ENCODE assay signal across 9 mouse cellular contexts in the genomic region with DNA sequence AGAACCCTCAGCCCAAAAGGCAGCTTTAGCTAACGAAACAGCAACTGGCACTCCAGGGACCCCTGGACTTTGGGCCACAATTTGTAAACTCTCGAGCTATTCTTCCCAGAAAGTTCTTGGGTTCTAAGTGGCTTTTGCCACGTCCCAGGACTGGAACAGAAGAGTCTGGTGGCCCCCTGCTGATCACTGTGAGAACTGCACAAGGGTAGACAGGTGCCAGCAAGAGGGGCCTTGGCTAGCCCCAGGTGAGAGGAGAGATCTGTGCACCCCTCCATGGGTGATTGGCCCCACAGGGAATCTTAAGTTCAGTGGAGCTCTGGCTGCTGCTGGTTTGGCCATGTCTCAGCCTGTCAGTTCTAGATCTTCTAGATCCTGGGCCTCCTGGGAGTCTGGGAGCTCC. TPM values are rescaled to one million over a fixed set of nuclear protein-coding genes. Genes with fewer than 3 reads are reported as not detected.
DNase-seq lines count a peak whose midpoint lies in the region; TF ChIP-seq lines count a peak whose summit lies in the region.
"Had no signal": no experiment of that assay in that cellular context is flagged by ENCODE, and none has a peak within 500 bp of the region (broad histone marks: within the 10 kb centered on the region; RNA-seq: fewer than 3 reads in every experiment).

No protein-coding gene starts in this region.

- H3K4me3 ChIP-seq in C2C12 (ENCODE audit: insufficient read depth, poor library complexity, severe bottlenecking) = no peak overlapping the region

- DNase-seq in R1 (ENCODE audit: low read depth, low spot score) = peak; percentile 66
- peak; percentile 83 for DNase-seq in embryo, embryonic 10.5 days (ENCODE audit: low spot score)
- peak; percentile 60 to 79 for DNase-seq in gastrocnemius, postnatal 4 days (ENCODE audit: low spot score in 2 of 2)
- DNase-seq in layer of hippocampus, adult 18-20 months (ENCODE audit: low spot score in 2 of 2) = peak; percentile 55 to 82
- DNase-seq in lung, postnatal 14 days = peak; percentile 86
- DNase-seq in right cerebral cortex, adult 2 months (ENCODE audit: low spot score in 2 of 2) = peak; percentile 77 to 83
- peak; percentile 74 for DNase-seq in urinary bladder, postnatal 25 days (ENCODE audit: low spot score)

- no peaks in the 10 kb centered on the region for H3K79me3 ChIP-seq in C2C12 (ENCODE audit: low read depth)

- H3ac ChIP-seq in C2C12 (ENCODE audit: control insufficient read depth, insufficient read length, low read depth) = no peak overlapping the region

- H3K79me2 ChIP-seq in C2C12 (ENCODE audit: control insufficient read depth, insufficient read depth) = no peaks in the 10 kb centered on the region

- H3K27me3 ChIP-seq in C2C12 (ENCODE audit: control insufficient read depth, insufficient read depth, insufficient read length) = no peaks in the 10 kb centered on the region

- TF ChIP-seq CTCF in C2C12 (IDR thresholded peaks at IDR 0.05; ENCODE audit: control insufficient read depth, insufficient read depth, insufficient read length) = peak; percentile 38

- no peaks in the 10 kb centered on the region for H3K36me3 ChIP-seq in C2C12 (ENCODE audit: control insufficient read depth, insufficient read depth)

TF ChIP-seq in C2C12, 6 proteins besides CTCF, POLR2A, EP300 and RAD21:
- TF ChIP-seq USF1 (IDR thresholded peaks at IDR 0.05; ENCODE audit: low read depth) = no peak
- TF ChIP-seq CEBPB (IDR thresholded peaks at IDR 0.05; ENCODE audit: low read depth) = no peak
- TF ChIP-seq FOSL1 (IDR thresholded peaks at IDR 0.05; ENCODE audit: insufficient read depth, low read length, poor library complexity, severe bottlenecking) = no peak
- TF ChIP-seq MAX (IDR thresholded peaks at IDR 0.05) = no peak
- TF ChIP-seq MYOG (IDR thresholded peaks at IDR 0.05; ENCODE audit: control insufficient read depth, extremely low read depth, insufficient read length) = no peak
- no peak for TF ChIP-seq MYOD1 (IDR thresholded peaks at IDR 0.05; ENCODE audit: control insufficient read depth, insufficient read length, low read depth)

RNA-seq across cellular contexts. Expression of a gene that starts 48.6 kb away (rescaled TPM):
- polyA plus RNA-seq in C2C12 (2012; fragmentation: generic; extraction: Trizol) = not detected
- not detected for total RNA-seq in gastrocnemius, postnatal 4 days (2021)
- total RNA-seq in layer of hippocampus, adult 18-20 months (2021) = not detected
- polyA plus RNA-seq: heart, embryonic 14.5 days had no signal
